Mouse (Mus musculus): Measurements from ENCODE around the gene Sox10.

Sox10 gene

GRCm38 (mm10) chr15:79122546-79122945, 42.5 kb downstream of the Sox10 start:
- peaks cover 10% of the 10 kb centered on the region for H3K36me3 ChIP-seq (ENCODE audit: control insufficient read depth, insufficient read depth, low read length, poor library complexity, severe bottlenecking)
- DNase-seq (ENCODE audit: low read depth, low spot score), result no peak

GRCm38 (mm10) chr15:79122119-79122518, 42.9 kb downstream of the Sox10 start:
- peaks cover 8% of the 10 kb centered on the region for H3K36me3 ChIP-seq (ENCODE audit: control insufficient read depth, insufficient read depth, low read length, poor library complexity, severe bottlenecking)
- H3K27me3 ChIP-seq (ENCODE audit: control insufficient read depth, insufficient read depth, low read length, poor library complexity, severe bottlenecking), result no peaks in the 10 kb centered on the region
- DNase-seq (ENCODE audit: low read depth, low spot score), result no peak

More at GRCm38 (mm10) chr15:79122546-79122945, 42.5 kb downstream of the Sox10 start:
- H3K27me3 ChIP-seq (ENCODE audit: control insufficient read depth, insufficient read depth, low read length, poor library complexity, severe bottlenecking), result no peaks in the 10 kb centered on the region

GRCm38 (mm10) chr15:79119491-79119890, 45.5 kb downstream of the Sox10 start:
- no peak for DNase-seq (ENCODE audit: low read depth, low spot score)
- no peaks in the 10 kb centered on the region for H3K27me3 ChIP-seq (ENCODE audit: control insufficient read depth, insufficient read depth, low read length, poor library complexity, severe bottlenecking)
- peaks cover 12% of the 10 kb centered on the region for H3K36me3 ChIP-seq (ENCODE audit: control insufficient read depth, insufficient read depth, low read length, poor library complexity, severe bottlenecking)

GRCm38 (mm10) chr15:79115276-79115675, 49.8 kb downstream of the Sox10 start:
- no peak for DNase-seq (ENCODE audit: low read depth, low spot score)
- Histone ChIP-seq H3K36me3 (ENCODE audit: control insufficient read depth, insufficient read depth, low read length, poor library complexity, severe bottlenecking) (peaks cover 13% of the 10 kb centered on the region), H3K27me3 (ENCODE audit: control insufficient read depth, insufficient read depth, low read length, poor library complexity, severe bottlenecking) (no peaks in the 10 kb centered on the region)

- H3K27me3 ChIP-seq (ENCODE audit: control insufficient read depth, insufficient read depth, low read length, poor library complexity, severe bottlenecking), result no peaks in the 10 kb centered on the region; the same call in 1 of the 2 replicates
- no peak for DNase-seq (ENCODE audit: low read depth, low spot score)
- peaks cover 12% of the 10 kb centered on the region for H3K36me3 ChIP-seq (ENCODE audit: control insufficient read depth, insufficient read depth, low read length, poor library complexity, severe bottlenecking)
These were observed 53.3 kb downstream of the Sox10 start for GRCm38 (mm10) chr15:79111774-79112173.

- no peak for DNase-seq (ENCODE audit: low read depth, low spot score)
- no peaks in the 10 kb centered on the region; the same call in 1 of the 2 replicates for H3K27me3 ChIP-seq (ENCODE audit: control insufficient read depth, insufficient read depth, low read length, poor library complexity, severe bottlenecking)
- peaks cover 11% of the 10 kb centered on the region for H3K36me3 ChIP-seq (ENCODE audit: control insufficient read depth, insufficient read depth, low read length, poor library complexity, severe bottlenecking)
These were observed 54.5 kb downstream of the Sox10 start for GRCm38 (mm10) chr15:79110528-79110927.

- Histone ChIP-seq H3K27me3 (ENCODE audit: control insufficient read depth, insufficient read depth, low read length, poor library complexity, severe bottlenecking) (no peaks in the 10 kb centered on the region; the same call in 1 of the 2 replicates), H3K36me3 (ENCODE audit: control insufficient read depth, insufficient read depth, low read length, poor library complexity, severe bottlenecking) (peaks cover 6% of the 10 kb centered on the region)
- peak; percentile 37 for DNase-seq (ENCODE audit: low read depth, low spot score)
These were observed 55.0 kb downstream of the Sox10 start for GRCm38 (mm10) chr15:79110031-79110430.

- DNase-seq (ENCODE audit: low read depth, low spot score), result peak; percentile 47
- H3K36me3 ChIP-seq (ENCODE audit: control insufficient read depth, insufficient read depth, low read length, poor library complexity, severe bottlenecking), result peaks cover 5% of the 10 kb centered on the region; the same call in 1 of the 2 replicates
These were observed 55.6 kb downstream of the Sox10 start for GRCm38 (mm10) chr15:79109321-79109934.

GRCm38 (mm10) chr15:79108421-79109320, 56.4 kb downstream of the Sox10 start, which contains the start of gene Micall1:
Gene Micall1, plus strand, starts transcription at chr15:79108898.
- Histone ChIP-seq H3K36me3 (ENCODE audit: control insufficient read depth, insufficient read depth, low read length, poor library complexity, severe bottlenecking) (peaks cover 5% of the 10 kb centered on the region; the same call in 1 of the 2 replicates), H3K27me3 (ENCODE audit: control insufficient read depth, insufficient read depth, low read length, poor library complexity, severe bottlenecking) (no peaks in the 10 kb centered on the region; the same call in 1 of the 2 replicates)
- peak; percentile 72 for DNase-seq (ENCODE audit: low read depth, low spot score)

More at GRCm38 (mm10) chr15:79109321-79109934, 55.6 kb downstream of the Sox10 start:
- H3K27me3 ChIP-seq (ENCODE audit: control insufficient read depth, insufficient read depth, low read length, poor library complexity, severe bottlenecking), result no peaks in the 10 kb centered on the region; the same call in 1 of the 2 replicates

GRCm38 (mm10) chr15:79107966-79108365, 57.1 kb downstream of the Sox10 start:
- no peak for DNase-seq (ENCODE audit: low read depth, low spot score)
- Histone ChIP-seq H3K36me3 (ENCODE audit: control insufficient read depth, insufficient read depth, low read length, poor library complexity, severe bottlenecking) (peaks cover 3% of the 10 kb centered on the region; the same call in 1 of the 2 replicates), H3K27me3 (ENCODE audit: control insufficient read depth, insufficient read depth, low read length, poor library complexity, severe bottlenecking) (no peaks in the 10 kb centered on the region; the same call in 1 of the 2 replicates)

GRCm38 (mm10) chr15:79105804-79106203, 59.2 kb downstream of the Sox10 start:
- no peaks in the 10 kb centered on the region for H3K36me3 ChIP-seq (ENCODE audit: control insufficient read depth, insufficient read depth, low read length, poor library complexity, severe bottlenecking)
- no peak for DNase-seq (ENCODE audit: low read depth, low spot score)
- H3K27me3 ChIP-seq (ENCODE audit: control insufficient read depth, insufficient read depth, low read length, poor library complexity, severe bottlenecking), result no peaks in the 10 kb centered on the region; the same call in 1 of the 2 replicates
